Mouse (Mus musculus): ENCODE measurements around the gene Wdr93. TPM values are rescaled to one million over a fixed set of nuclear protein-coding genes. Genes with fewer than 3 reads are reported as not detected.
"Not testable (repeated sequence)": the region's sequence is repeated elsewhere in the genome, so short reads cannot be mapped to it uniquely, and the experiment has no call there.

Wdr93 gene
- total RNA-seq, 4 experiments from 2014 or later, result 0.99 to 1.6 (median 1.3) TPM

- DNase-seq, result no peak
Observed at GRCm38 (mm10) chr7:79749511-79749910, 6.5 kb downstream of the Wdr93 start.

- no peak for DNase-seq
Observed at GRCm38 (mm10) chr7:79756334-79756733, 13.4 kb downstream of the Wdr93 start.

GRCm38 (mm10) chr7:79758176-79758575 is 15.2 kb downstream of the Wdr93 start:
- peak; percentile 60 for DNase-seq

GRCm38 (mm10) chr7:79759766-79760165 is 16.8 kb downstream of the Wdr93 start:
- no peak for DNase-seq

- no peak for DNase-seq
Observed at GRCm38 (mm10) chr7:79761124-79761876, 18.3 kb downstream of the Wdr93 start.

- no peak for DNase-seq
Observed at GRCm38 (mm10) chr7:79762106-79762505, 19.1 kb downstream of the Wdr93 start.

- DNase-seq, result no peak
Observed at GRCm38 (mm10) chr7:79765991-79766390, 23.0 kb downstream of the Wdr93 start.

GRCm38 (mm10) chr7:79769664-79770063 is 26.7 kb downstream of the Wdr93 start:
- DNase-seq, result no peak

- no peak for DNase-seq
Observed at GRCm38 (mm10) chr7:79771561-79772512, 28.9 kb downstream of the Wdr93 start.

GRCm38 (mm10) chr7:79780647-79781626 is 38.0 kb downstream of the Wdr93 start:
- DNase-seq, result peak; percentile 65

- no peak for DNase-seq
Observed at GRCm38 (mm10) chr7:79781826-79782515, 39.0 kb downstream of the Wdr93 start.

GRCm38 (mm10) chr7:79782516-79782855 is 39.5 kb downstream of the Wdr93 start:
- no peak for DNase-seq

- peak; percentile 47 for DNase-seq
Observed at GRCm38 (mm10) chr7:79786295-79786694, 43.3 kb downstream of the Wdr93 start.

GRCm38 (mm10) chr7:79789812-79790211 is 46.8 kb downstream of the Wdr93 start:
- not testable (repeated sequence) for DNase-seq

GRCm38 (mm10) chr7:79792635-79793421 is 49.9 kb downstream of the Wdr93 start:
- no peak for DNase-seq

- DNase-seq, result no peak
Observed at GRCm38 (mm10) chr7:79793688-79794087, 50.7 kb downstream of the Wdr93 start, which contains the start of gene Mesp1. TSS of gene Mesp1 (minus strand) at chr7:79793788.

- no peak for DNase-seq
Observed at GRCm38 (mm10) chr7:79798606-79799005, 55.6 kb downstream of the Wdr93 start.

- peak; percentile 58 for DNase-seq
Observed at GRCm38 (mm10) chr7:79799048-79799447, 56.1 kb downstream of the Wdr93 start.

GRCm38 (mm10) chr7:79799506-79799905 is 56.5 kb downstream of the Wdr93 start:
- no peak for DNase-seq

- no peak for DNase-seq
Observed at GRCm38 (mm10) chr7:79800336-79800735, 57.4 kb downstream of the Wdr93 start.

GRCm38 (mm10) chr7:79801391-79801790 is 58.4 kb downstream of the Wdr93 start:
- DNase-seq, result no peak
